Mouse (Mus musculus) heart, postnatal 36 days (tissue): Measurements from ENCODE around the gene Hipk2. TPM values are rescaled to one million over a fixed set of nuclear protein-coding genes. Genes with fewer than 3 reads are reported as not detected.

Experiments used
- DNase-seq, 2 experiments: peaks; one replicate each; pipeline ENCODE4 v3.0.0; 2021 to 2022
- intact Hi-C: fragments of 180-260 bp; cut with DNase I; formaldehyde crosslinking; loops from one replicate; pipeline ENCODE4 v1.15.1; 2025
- total RNA-seq, 2 experiments: library from RNA; stranded (reverse); gene quantifications; 2 replicates each; pipeline ENCODE4 v1.2.3; 2021

Hipk2 gene
- total RNA-seq, 2 experiments from 2014 or later: 92.1 to 101 TPM

GRCm38 (mm10) chr6:38719229-38719628 lies 156.7 kb downstream of the Hipk2 start:
- no peak for DNase-seq
- intact Hi-C loops: no loop called here

GRCm38 (mm10) chr6:38718625-38719024 lies 157.3 kb downstream of the Hipk2 start:
- no peak for DNase-seq

GRCm38 (mm10) chr6:38715881-38716280 lies 160.1 kb downstream of the Hipk2 start:
- DNase-seq: no peak
- intact Hi-C loops: no loop called here

More at GRCm38 (mm10) chr6:38718625-38719024, 157.3 kb downstream of the Hipk2 start:
- intact Hi-C loops: no loop called here

- DNase-seq: no peak
- intact Hi-C loops: no loop called here
Measured at GRCm38 (mm10) chr6:38713957-38714898, 161.7 kb downstream of the Hipk2 start.

- intact Hi-C loops: no loop called here
- no peak for DNase-seq
Measured at GRCm38 (mm10) chr6:38710449-38710848, 165.5 kb downstream of the Hipk2 start.

- intact Hi-C loops: no loop called here
- peak in 1 of 2 experiments; percentile 44 for DNase-seq
Measured at GRCm38 (mm10) chr6:38704264-38704984, 171.5 kb downstream of the Hipk2 start.

- intact Hi-C loops: no loop called here
- DNase-seq: no peak
Measured at GRCm38 (mm10) chr6:38703526-38703925, 172.4 kb downstream of the Hipk2 start.

- no peak for DNase-seq
- intact Hi-C loops: no loop called here
Measured at GRCm38 (mm10) chr6:38702810-38703399, 173.1 kb downstream of the Hipk2 start.

- intact Hi-C loops: no loop called here
- no peak for DNase-seq
Measured at GRCm38 (mm10) chr6:38701421-38701820, 174.5 kb downstream of the Hipk2 start.

- no peak for DNase-seq
- intact Hi-C loops: loop anchor here (10.0 kb wide), 1 partner anchor 204 kb away; no protein-coding TSS in a partner anchor
Measured at GRCm38 (mm10) chr6:38698233-38698889, 177.6 kb downstream of the Hipk2 start.

- intact Hi-C loops: loop anchor here (10.0 kb wide), 1 partner anchor 202 kb away; no protein-coding TSS in a partner anchor
Measured at GRCm38 (mm10) chr6:38696570-38696969, 179.4 kb downstream of the Hipk2 start.

GRCm38 (mm10) chr6:38695380-38696054 lies 180.4 kb downstream of the Hipk2 start:
- intact Hi-C loops: loop anchor here (1.0 to 10.0 kb wide), 2 partner anchors 45 to 201 kb away; no protein-coding TSS in a partner anchor
- DNase-seq: peak; percentile 76 to 79

More at GRCm38 (mm10) chr6:38696570-38696969, 179.4 kb downstream of the Hipk2 start:
- no peak for DNase-seq

GRCm38 (mm10) chr6:38692556-38692955 lies 183.4 kb downstream of the Hipk2 start:
- intact Hi-C loops: loop anchor here (10.0 kb wide), 1 partner anchor 198 kb away; no protein-coding TSS in a partner anchor
- no peak for DNase-seq

- intact Hi-C loops: loop anchor here (10.0 kb wide), 1 partner anchor 196 kb away; no protein-coding TSS in a partner anchor
Measured at GRCm38 (mm10) chr6:38691052-38691451, 184.9 kb downstream of the Hipk2 start.

GRCm38 (mm10) chr6:38690615-38691014 lies 185.3 kb downstream of the Hipk2 start:
- intact Hi-C loops: loop anchor here (10.0 kb wide), 1 partner anchor 196 kb away; no protein-coding TSS in a partner anchor
- DNase-seq: no peak

More at GRCm38 (mm10) chr6:38691052-38691451, 184.9 kb downstream of the Hipk2 start:
- no peak for DNase-seq

- DNase-seq: no peak
- intact Hi-C loops: no loop called here
Measured at GRCm38 (mm10) chr6:38688841-38689240, 187.1 kb downstream of the Hipk2 start.

GRCm38 (mm10) chr6:38687216-38687615 lies 188.7 kb downstream of the Hipk2 start:
- intact Hi-C loops: no loop called here
- DNase-seq: peak in 1 of 2 experiments; percentile 40

- intact Hi-C loops: no loop called here
Measured at GRCm38 (mm10) chr6:38682532-38682931, 193.4 kb downstream of the Hipk2 start.

GRCm38 (mm10) chr6:38677629-38678028 lies 198.3 kb downstream of the Hipk2 start:
- no peak for DNase-seq
- intact Hi-C loops: no loop called here

More at GRCm38 (mm10) chr6:38682532-38682931, 193.4 kb downstream of the Hipk2 start:
- no peak for DNase-seq
